30 mouse cellular contexts compared by ENCODE assay signal in the genomic region with DNA sequence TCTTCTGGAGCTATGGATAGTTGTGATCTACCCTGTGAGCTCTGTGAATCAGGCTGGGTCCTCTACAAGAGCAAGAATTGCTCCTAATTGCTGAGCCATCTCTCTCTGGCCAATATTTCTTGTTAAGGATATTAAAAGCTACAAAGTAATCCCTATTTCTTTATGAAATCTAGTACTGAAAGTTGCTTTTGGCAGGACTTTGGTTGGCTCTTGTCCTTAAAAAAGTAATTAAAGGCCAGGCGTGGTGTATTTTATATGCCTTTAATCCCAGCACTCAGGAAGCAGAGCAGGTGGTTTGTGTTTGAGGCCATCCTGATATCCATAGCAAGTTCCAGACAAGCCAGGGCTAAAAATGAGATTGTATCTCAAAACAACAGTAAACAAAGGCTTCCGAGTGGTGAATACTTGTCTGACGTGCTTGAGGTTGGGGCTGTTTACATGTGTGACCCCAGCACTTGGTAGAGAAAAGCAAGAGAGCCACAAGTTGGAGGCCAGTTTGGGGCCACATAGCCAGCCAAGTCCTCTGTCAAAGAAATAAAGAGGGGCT. TPM values are rescaled to one million over a fixed set of nuclear protein-coding genes. Genes with fewer than 3 reads are reported as not detected.
DNase-seq lines count a peak whose midpoint lies in the region; ATAC-seq and TF ChIP-seq lines count a peak whose summit lies in the region.
"Had no signal": no experiment of that assay in that cellular context is flagged by ENCODE, and none has a peak within 500 bp of the region (broad histone marks: within the 10 kb centered on the region; RNA-seq: fewer than 3 reads in every experiment).

No protein-coding gene starts in this region.

- no peaks in the 10 kb centered on the region for H3K4me1 ChIP-seq in kidney, embryonic 14.5 days (ENCODE audit: control insufficient read depth, insufficient read depth, low read length)
- H3K4me1 ChIP-seq in lung, postnatal 0 days (ENCODE audit: insufficient read depth, low read depth, low read length): no peaks in the 10 kb centered on the region
- H3K4me1 ChIP-seq: embryonic facial prominence, embryonic 10.5 days; embryonic facial prominence, embryonic 13.5 days; forebrain, embryonic 10.5 days; heart, embryonic 15.5 days had no signal

- no peak overlapping the region for H3K4me3 ChIP-seq in kidney, embryonic 14.5 days (ENCODE audit: low read length)
- no peak overlapping the region for H3K4me3 ChIP-seq in lung, postnatal 0 days (ENCODE audit: low read depth, low read length)
- H3K4me3 ChIP-seq: embryonic facial prominence, embryonic 10.5 days; embryonic facial prominence, embryonic 13.5 days; erythroblast, embryonic 14.5 days; forebrain, embryonic 10.5 days; forebrain, embryonic 13.5 days; heart, embryonic 12.5 days; heart, embryonic 15.5 days had no signal

- no peaks in the 10 kb centered on the region for H3K9me3 ChIP-seq in kidney, embryonic 14.5 days (ENCODE audit: control insufficient read depth, low read length)
- no peaks in the 10 kb centered on the region for H3K9me3 ChIP-seq in lung, postnatal 0 days (ENCODE audit: low read length)
- H3K9me3 ChIP-seq: embryonic facial prominence, embryonic 10.5 days; embryonic facial prominence, embryonic 13.5 days; forebrain, embryonic 10.5 days; forebrain, embryonic 13.5 days; heart, embryonic 12.5 days; heart, embryonic 15.5 days had no signal

- 0 out of 2 replicates have a peak, but pooled peaks have one; percentile 28 for TF ChIP-seq EP300 in lung, postnatal 0 days (IDR thresholded peaks at IDR 0.05)

- H3K4me2 ChIP-seq in kidney, embryonic 14.5 days (replicated peaks; ENCODE audit: low read depth, low read length): no peak overlapping the region
- H3K4me2 ChIP-seq in lung, postnatal 0 days (replicated peaks; ENCODE audit: low read depth, low read length): no peak overlapping the region
- H3K4me2 ChIP-seq: embryonic facial prominence, embryonic 13.5 days; forebrain, embryonic 13.5 days; heart, embryonic 12.5 days; heart, embryonic 15.5 days; hindbrain, embryonic 14.5 days had no signal

- WGBS in kidney, embryonic 14.5 days: 89% methylated on average over 3 of the region's 3 CpGs
- 70% methylated on average over 3 of the region's 3 CpGs for WGBS in lung, postnatal 0 days

- peaks cover 55% of the 10 kb centered on the region for H3K36me3 ChIP-seq in kidney, embryonic 14.5 days (ENCODE audit: control insufficient read depth, insufficient read depth, low read length)
- 0 out of 2 replicates have a peak, but pooled peaks cover 6% of the 10 kb centered on the region for H3K36me3 ChIP-seq in lung, postnatal 0 days (ENCODE audit: insufficient read depth, low read length)

- no peak for ATAC-seq in kidney, embryonic 14.5 days (ENCODE audit: low FRiP score, low TSS enrichment)
- ATAC-seq in lung, postnatal 0 days: peak; percentile 74
- ATAC-seq: CD4-positive, CD25-positive, alpha-beta regulatory T cell, adult 4 months; forebrain, embryonic 13.5 days; forebrain, embryonic 16.5 days had no signal

- peak; percentile 35 for DNase-seq in kidney, postnatal 10 days
- DNase-seq in lung, postnatal 0 days (ENCODE audit: low spot score): peak; percentile 61
- no peak for DNase-seq in lung, postnatal 25 days (ENCODE audit: low spot score)
- DNase-seq in urinary bladder, postnatal 14 days (ENCODE audit: low spot score): peak; percentile 20
- no peak for DNase-seq in urinary bladder, adult 2 months (ENCODE audit: low spot score)
- DNase-seq in lung, postnatal 36 days: peak; percentile 44
- DNase-seq in right cerebral cortex, postnatal 4 days: no peak
- DNase-seq: adrenal gland, adult 2 months; adrenal gland, postnatal 14 days; cerebellum, adult 11 months; cerebellum, adult 2 months; cerebellum, adult 9-11 months; cerebellum, postnatal 25 days; embryo, embryonic 11 days; gastrocnemius, postnatal 10 days; gastrocnemius, postnatal 36 days; heart, adult 18-20 months; heart, postnatal 10 days; heart, postnatal 36 days had no signal

- no peak overlapping the region for H3K27ac ChIP-seq in kidney, embryonic 14.5 days (ENCODE audit: low read depth, low read length)
- no peak overlapping the region for H3K27ac ChIP-seq in lung, postnatal 0 days (ENCODE audit: low read length)
- H3K27ac ChIP-seq: embryonic facial prominence, embryonic 10.5 days; embryonic facial prominence, embryonic 13.5 days; forebrain, embryonic 10.5 days; forebrain, embryonic 13.5 days; heart, embryonic 15.5 days; hindbrain, embryonic 14.5 days had no signal

- no peak overlapping the region for H3K9ac ChIP-seq in kidney, embryonic 14.5 days (ENCODE audit: low read depth, low read length)
- no peak overlapping the region for H3K9ac ChIP-seq in lung, postnatal 0 days (replicated peaks; ENCODE audit: low read depth)
- H3K9ac ChIP-seq: embryonic facial prominence, embryonic 13.5 days; forebrain, embryonic 13.5 days; heart, embryonic 12.5 days; heart, embryonic 15.5 days; hindbrain, embryonic 14.5 days had no signal

- H3K27me3 ChIP-seq in kidney, embryonic 14.5 days (ENCODE audit: control insufficient read depth, insufficient read depth, low read length): no peaks in the 10 kb centered on the region
- H3K27me3 ChIP-seq in lung, postnatal 0 days (replicated peaks; ENCODE audit: insufficient read depth, low read length): no peaks in the 10 kb centered on the region
- H3K27me3 ChIP-seq: embryonic facial prominence, embryonic 13.5 days; forebrain, embryonic 13.5 days; heart, embryonic 12.5 days; heart, embryonic 15.5 days had no signal

- TF ChIP-seq CTCF in lung, postnatal 0 days (IDR thresholded peaks at IDR 0.05): no peak

RNA-seq across cellular contexts. Expression of a gene that starts 26.6 kb away (rescaled TPM):
- polyA plus RNA-seq in kidney, embryonic 14.5 days (2014; fragmentation: Nextera tagmentation; extraction: Ambion mirVana): 4.9 and 6.6 TPM in 2 replicates
- 4.7 and 4.9 TPM in 2 replicates for polyA plus RNA-seq in lung, postnatal 0 days (2015; fragmentation: Nextera tagmentation; extraction: Ambion mirVana)
- 7.9 and 14.8 TPM in 2 replicates for polyA plus RNA-seq in urinary bladder, adult 2 months (2012; rRNA removed)

RNA-seq across cellular contexts. Expression of a gene that starts 33.5 kb away (rescaled TPM):
- 34.6 and 42.0 TPM in 2 replicates for polyA plus RNA-seq in kidney, embryonic 14.5 days (2014; fragmentation: Nextera tagmentation; extraction: Ambion mirVana)
- 13.7 and 18.1 TPM in 2 replicates for polyA plus RNA-seq in lung, postnatal 0 days (2015; fragmentation: Nextera tagmentation; extraction: Ambion mirVana)
- 12.1 and 12.4 TPM in 2 replicates for polyA plus RNA-seq in urinary bladder, adult 2 months (2012; rRNA removed)

Comparison
In these comparisons a context has a peak if more than half of its experiments do, and no peak if none do; other contexts are left out.
1. DNase-seq: peak in kidney, postnatal 10 days (single experiment), lung, postnatal 0 days (single experiment), urinary bladder, postnatal 14 days (single experiment) and lung, postnatal 36 days (single experiment); none in lung, postnatal 25 days (single experiment), urinary bladder, adult 2 months (single experiment) and right cerebral cortex, postnatal 4 days (single experiment).